In the genomic region with DNA sequence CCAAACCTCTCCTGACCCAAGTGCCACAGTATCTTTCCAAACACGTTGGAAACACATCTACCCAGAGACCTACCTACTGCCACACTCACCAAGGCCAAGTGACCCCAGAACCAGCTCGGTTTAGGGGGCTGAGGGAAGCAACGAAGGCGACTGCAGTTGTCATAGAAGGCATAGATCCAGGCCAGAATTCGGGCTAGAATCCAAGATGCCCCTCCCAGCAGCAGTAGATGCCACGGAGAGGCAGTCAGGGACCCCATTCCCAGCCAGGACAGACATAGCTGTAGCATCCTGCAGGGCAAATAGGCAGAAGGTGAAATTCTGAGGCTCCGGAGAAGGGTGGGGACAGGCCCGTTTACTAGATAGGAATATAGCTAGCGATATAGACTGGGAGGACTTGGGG, we compare ENCODE assay signal across 1 mouse cellular context.
TF ChIP-seq lines count a peak whose summit lies in the region.

No protein-coding gene starts in this region.

TF ChIP-seq in CH12.LX, 34 proteins besides CTCF, POLR2A, EP300 and RAD21 (continued from another document):
- TF ChIP-seq UBTF (IDR thresholded peaks at IDR 0.05; ENCODE audit: low read depth, low read length) (no peak), POLR2AphosphoS2 (IDR thresholded peaks at IDR 0.05; ENCODE audit: low read depth, low read length) (no peak), E2F4 (IDR thresholded peaks at IDR 0.05; ENCODE audit: insufficient replicate concordance, low read depth, low read length) (no peak), CHD1 (IDR thresholded peaks at IDR 0.05; ENCODE audit: low read depth, low read length) (no peak), HCFC1 (IDR thresholded peaks at IDR 0.05; ENCODE audit: low read depth, low read length) (no peak), ZKSCAN1 (IDR thresholded peaks at IDR 0.05; ENCODE audit: borderline replicate concordance, low read depth, low read length) (no peak), RCOR1 (conservative IDR thresholded peaks at IDR 0.05; ENCODE audit: low read depth, low read length) (no peak), SMC3 (IDR thresholded peaks at IDR 0.05; ENCODE audit: low read depth, low read length) (no peak), BHLHE40 (IDR thresholded peaks at IDR 0.05; ENCODE audit: low read depth, low read length) (no peak), MAZ (IDR thresholded peaks at IDR 0.05; ENCODE audit: low read depth, low read length) (no peak), MYC (IDR thresholded peaks at IDR 0.05; ENCODE audit: low read depth, low read length) (no peak), USF1 (IDR thresholded peaks at IDR 0.05; ENCODE audit: low read depth, low read length) (no peak), MXI1 (IDR thresholded peaks at IDR 0.05; ENCODE audit: low read depth, low read length) (no peak)
